Mouse (Mus musculus): ENCODE results near the gene Tbc1d25. TPM values are rescaled to one million over a fixed set of nuclear protein-coding genes. Genes with fewer than 3 reads are reported as not detected.

Tbc1d25 gene
- total RNA-seq, 2 experiments from 2014 or later: 7.6 to 8.2 TPM

GRCm38 (mm10) chrX:8105019-8105418 lies 71.0 kb downstream of the Tbc1d25 start:
- no peak for DNase-seq (ENCODE audit: low spot score in 2 of 2)

Other genes with a start within 250 kb of the Tbc1d25 start
- gene Eras, start 247.6 kb downstream of the Tbc1d25 start, total RNA-seq (2021): not detected
- gene Hdac6, start 228.3 kb downstream of the Tbc1d25 start, total RNA-seq (2021): 10 to 100 TPM; 29.9 to 38.9 TPM
- 1 to 10 TPM; 2.0 to 3.4 TPM for gene Gata1, start 198.1 kb downstream of the Tbc1d25 start, total RNA-seq (2021)
- 1 to 10 TPM in 1 of 2 experiments, not detected in 1; 1.1 TPM for gene Glod5, start 157.7 kb downstream of the Tbc1d25 start, total RNA-seq (2021)
- 10 to 100 TPM; 28.9 to 30.0 TPM for gene Suv39h1, start 101.4 kb downstream of the Tbc1d25 start, total RNA-seq (2021)
- gene Was, start 85.7 kb downstream of the Tbc1d25 start, total RNA-seq (2021): 1 to 10 TPM; 3.1 to 3.3 TPM
- gene Wdr13, start 43.3 kb downstream of the Tbc1d25 start, total RNA-seq (2021): 10 to 100 TPM; 68.3 to 76.5 TPM
- gene Rbm3, start 30.3 kb downstream of the Tbc1d25 start, total RNA-seq (2021): 100 to 1,000 TPM; 391 to 494 TPM
- gene Ebp, start 17.3 kb upstream of the Tbc1d25 start, total RNA-seq (2021): 10 to 100 TPM; 42.7 to 47.8 TPM
- 1 to 10 TPM; 7.6 to 8.0 TPM for gene Porcn, start 30.3 kb upstream of the Tbc1d25 start, total RNA-seq (2021)
- gene Ftsj1, start 76.2 kb upstream of the Tbc1d25 start, total RNA-seq (2021): 10 to 100 TPM; 18.5 to 21.3 TPM
- gene Slc38a5, start 95.0 kb upstream of the Tbc1d25 start, total RNA-seq (2021): 1 to 10 TPM; 2.1 to 7.4 TPM
- gene Ssxb10, start 151.2 kb upstream of the Tbc1d25 start, total RNA-seq (2021): not detected
- not detected for gene Ssxb9, start 190.8 kb upstream of the Tbc1d25 start, total RNA-seq (2021)
- gene Ssxb1, start 237.1 kb upstream of the Tbc1d25 start, total RNA-seq (2021): not detected

Data from adrenal gland, postnatal 4 days (tissue).